Mouse (Mus musculus) heart, embryonic 10.5 days (tissue): Measurements from ENCODE around the gene Lrrc8a. TPM values are rescaled to one million over a fixed set of nuclear protein-coding genes. Genes with fewer than 3 reads are reported as not detected.

Experiments used
- DNase-seq: peaks from one replicate; pipeline ENCODE4 v3.0.0-alpha.2; 2017; ENCODE audit warnings: low spot score
- H3K27ac ChIP-seq: fragments of 300-500 bp; sonication (generic); 2 replicates; pipeline ENCODE4 v1.5.1; 2016; ENCODE audit warnings: mild to moderate bottlenecking
- H3K27me3 ChIP-seq: fragments of 300-500 bp; sonication (generic); 2 replicates; pipeline ENCODE4 v1.6.1; 2016; ENCODE audit warnings: mild to moderate bottlenecking; ENCODE audit not compliant: poor library complexity, insufficient read depth, severe bottlenecking
- H3K36me3 ChIP-seq: fragments of 300-500 bp; sonication (generic); 2 replicates; pipeline ENCODE4 v1.6.1; 2016; ENCODE audit warnings: mild to moderate bottlenecking, moderate library complexity
- H3K4me1 ChIP-seq: fragments of 300-500 bp; sonication (generic); 2 replicates; pipeline ENCODE4 v1.6.1; 2016; ENCODE audit warnings: mild to moderate bottlenecking
- H3K4me3 ChIP-seq: fragments of 300-500 bp; sonication (generic); 2 replicates; pipeline ENCODE4 v1.5.1; 2016; ENCODE audit warnings: mild to moderate bottlenecking, moderate library complexity
- H3K9me3 ChIP-seq: fragments of 300-500 bp; sonication (generic); 2 replicates; pipeline ENCODE4 v1.6.1; 2016; ENCODE audit warnings: mild to moderate bottlenecking, moderate library complexity
- WGBS: fragments of 180-500 bp; shearing (Covaris S2); methylation state at CpG from one replicate; pipeline ENCODE4 v1.1.7; 2016; 5-methylcytosine and 5-hydroxymethylcytosine counted together
- polyA plus RNA-seq: library from polyadenylated mRNA; unstranded; fragments of >200 nt; fragmentation: Nextera tagmentation; extraction: Ambion mirVana; gene quantifications from 2 replicates; pipeline ENCODE4 v1.2.1, GENCODE M21; 2016

Lrrc8a gene
- polyA plus RNA-seq, 1 experiment from 2014 or later: 20.2 TPM

DNA sequence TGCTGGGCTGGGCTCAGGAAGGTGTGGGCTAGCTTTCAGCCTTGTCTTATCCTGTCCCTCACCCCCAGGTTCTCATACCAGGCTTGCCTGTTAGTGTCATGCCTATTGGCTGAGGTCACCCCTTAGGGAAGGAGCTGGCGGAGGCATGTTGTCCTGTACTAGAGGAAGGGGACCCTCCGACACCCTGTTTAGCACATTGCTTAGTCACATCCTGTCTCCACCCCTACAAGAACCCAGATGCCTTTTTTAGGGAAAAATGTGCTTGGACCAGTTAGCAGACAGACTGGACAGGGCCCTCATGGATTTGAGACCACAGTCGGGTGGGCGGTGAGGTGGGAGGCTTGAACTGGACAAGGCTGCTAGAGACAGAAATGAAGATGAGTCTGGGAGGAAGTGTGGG is 21.1 kb downstream of the Lrrc8a start:
- Histone ChIP-seq H3K4me3 (0 out of 2 replicates have a peak overlapping the region, but pooled peaks have one; percentile 3), H3K9me3 (no peaks in the 10 kb centered on the region), H3K36me3 (peaks cover 90% of the 10 kb centered on the region), H3K27me3 (no peaks in the 10 kb centered on the region), H3K4me1 (peaks cover 32% of the 10 kb centered on the region), H3K27ac (peak overlapping the region; percentile 42; the same call in 1 of the 2 replicates)
- no peak for DNase-seq
- WGBS: 57% methylated on average over 4 of the region's 4 CpGs

DNA sequence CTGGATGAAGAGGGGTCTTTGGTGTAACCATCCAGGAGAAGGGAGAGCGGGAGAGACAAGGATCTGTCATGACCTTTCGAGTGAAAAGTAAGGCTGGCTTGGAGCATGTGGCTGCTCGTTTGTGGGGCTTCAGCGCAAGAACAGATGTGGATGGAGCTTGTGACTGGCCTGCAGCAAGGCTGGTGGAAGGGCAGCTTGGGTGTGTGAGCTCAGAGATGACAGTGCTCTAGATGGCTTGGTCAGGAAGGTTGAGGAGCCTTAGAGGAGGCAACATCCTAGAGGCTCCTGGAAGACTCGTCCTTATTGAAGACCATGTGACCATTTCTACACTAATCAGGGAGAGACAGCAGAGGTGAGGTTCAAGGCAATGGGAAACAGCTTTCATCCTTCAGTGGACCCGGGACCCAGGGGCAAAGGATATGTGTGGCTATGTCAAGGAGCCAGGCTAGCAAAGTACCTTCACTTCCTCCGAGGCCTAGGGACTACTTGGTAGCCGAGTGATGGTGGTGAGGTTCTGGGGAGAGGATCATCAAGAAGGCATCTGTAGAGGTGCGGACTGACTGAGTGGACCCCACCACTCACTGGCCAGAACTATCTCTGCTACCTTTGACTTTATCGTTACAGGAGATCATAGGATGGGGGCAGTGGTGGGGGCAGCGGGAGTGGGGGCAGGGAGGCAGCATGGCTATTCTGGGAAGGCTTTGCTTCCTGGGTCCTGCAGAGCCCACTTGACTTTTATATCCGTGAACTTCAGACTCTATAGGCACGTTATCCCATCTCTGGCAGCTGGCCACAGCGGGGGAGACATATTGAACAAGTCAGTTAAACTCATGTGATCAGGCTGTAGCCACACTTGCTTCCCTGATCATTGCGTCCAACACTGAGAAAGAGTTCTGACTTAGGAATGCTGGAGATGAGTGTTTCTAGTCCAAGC is 21.9 kb downstream of the Lrrc8a start:
- no peak for DNase-seq
- Histone ChIP-seq H3K36me3 (peaks cover 96% of the 10 kb centered on the region), H3K9me3 (no peaks in the 10 kb centered on the region), H3K4me1 (peaks cover 31% of the 10 kb centered on the region), H3K27me3 (no peaks in the 10 kb centered on the region), H3K27ac (peak overlapping the region; percentile 42), H3K4me3 (no peak overlapping the region)
- 78% methylated on average over 15 of the region's 15 CpGs for WGBS

DNA sequence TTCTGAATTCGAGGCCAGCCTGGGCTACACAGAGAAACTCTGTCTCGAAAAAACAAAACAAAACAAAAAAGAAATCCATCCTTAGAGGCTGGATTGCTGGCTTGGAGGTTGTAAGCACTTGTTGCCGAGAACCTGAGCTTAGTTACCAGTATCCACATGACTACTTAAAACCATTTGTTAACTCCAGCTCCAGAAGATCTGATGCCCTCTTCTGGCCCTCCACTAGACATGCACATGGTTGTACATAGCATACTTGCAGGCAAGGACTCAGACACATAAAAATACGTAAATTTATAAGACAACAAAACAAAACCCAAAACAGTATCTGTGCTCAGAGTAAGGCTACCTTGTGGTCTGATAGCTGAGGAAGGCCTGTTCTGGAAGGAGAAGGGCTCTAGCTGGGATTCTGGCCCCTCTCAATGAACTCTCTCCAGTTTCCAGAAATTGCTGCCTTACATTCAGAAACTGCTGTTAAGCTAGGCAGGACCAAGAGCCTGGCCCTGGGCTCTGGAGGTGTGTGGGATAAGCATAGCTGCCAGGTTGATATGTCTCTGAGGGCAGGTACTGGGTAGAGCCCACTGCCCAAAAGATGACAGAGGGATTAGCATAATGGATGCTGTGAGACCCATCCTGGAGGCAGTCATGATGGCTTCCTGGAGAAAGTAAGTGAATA is 23.7 kb downstream of the Lrrc8a start:
- peaks cover 49% of the 10 kb centered on the region for H3K4me1 ChIP-seq
- H3K27ac ChIP-seq: no peak overlapping the region
- 82% methylated on average over 4 of the region's 4 CpGs for WGBS
- no peaks in the 10 kb centered on the region for H3K9me3 ChIP-seq
- H3K4me3 ChIP-seq: no peak overlapping the region
- no peaks in the 10 kb centered on the region for H3K27me3 ChIP-seq
- peaks cover 85% of the 10 kb centered on the region for H3K36me3 ChIP-seq
- DNase-seq: no peak

DNA sequence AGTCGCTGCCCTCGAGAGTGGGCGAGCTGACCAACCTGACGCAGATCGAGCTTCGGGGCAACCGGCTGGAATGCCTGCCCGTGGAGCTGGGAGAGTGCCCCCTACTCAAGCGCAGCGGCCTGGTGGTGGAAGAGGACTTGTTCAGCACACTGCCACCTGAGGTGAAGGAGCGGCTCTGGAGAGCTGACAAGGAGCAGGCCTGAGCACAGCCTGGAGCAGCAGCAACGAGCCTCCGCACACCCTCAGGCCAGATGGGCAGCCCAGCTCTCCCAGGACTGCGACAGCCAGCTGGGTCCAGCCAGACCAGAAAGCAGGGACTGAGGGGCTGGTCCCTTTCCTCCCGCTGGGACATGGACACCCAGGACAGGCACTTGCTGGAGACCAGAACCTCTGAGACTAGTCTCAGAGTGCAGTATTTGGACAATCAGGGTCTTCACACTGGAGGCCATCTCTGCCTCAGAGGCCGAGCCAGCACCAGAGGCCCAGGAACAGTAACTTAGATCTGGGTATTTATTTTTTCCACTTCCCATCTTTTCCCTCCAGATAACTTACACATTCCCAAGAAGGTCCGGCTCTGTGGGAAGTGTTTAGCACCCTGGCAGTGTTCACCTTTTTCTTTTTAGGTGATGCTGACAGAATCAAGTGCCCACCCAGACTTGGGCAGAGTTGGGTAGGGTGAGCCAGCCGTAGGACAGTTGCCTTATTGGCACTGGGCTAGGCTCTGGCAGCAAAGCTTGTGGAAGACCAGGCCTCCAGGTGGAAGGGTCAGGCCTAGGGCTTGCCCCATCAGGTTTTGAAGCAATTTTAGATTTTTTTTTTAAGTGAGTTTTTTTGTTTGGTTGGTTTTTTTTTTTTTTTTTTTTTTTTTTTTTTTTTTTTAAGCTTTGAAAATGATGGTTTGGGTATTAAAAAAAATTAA is 24.7 kb downstream of the Lrrc8a start:
- Histone ChIP-seq H3K27me3 (no peaks in the 10 kb centered on the region), H3K9me3 (no peaks in the 10 kb centered on the region), H3K27ac (peak overlapping the region; percentile 24; the same call in 1 of the 2 replicates), H3K36me3 (peaks cover 75% of the 10 kb centered on the region), H3K4me3 (no peak overlapping the region), H3K4me1 (peaks cover 58% of the 10 kb centered on the region)
- no peak for DNase-seq
- WGBS: 89% methylated on average over 18 of the region's 18 CpGs

DNA sequence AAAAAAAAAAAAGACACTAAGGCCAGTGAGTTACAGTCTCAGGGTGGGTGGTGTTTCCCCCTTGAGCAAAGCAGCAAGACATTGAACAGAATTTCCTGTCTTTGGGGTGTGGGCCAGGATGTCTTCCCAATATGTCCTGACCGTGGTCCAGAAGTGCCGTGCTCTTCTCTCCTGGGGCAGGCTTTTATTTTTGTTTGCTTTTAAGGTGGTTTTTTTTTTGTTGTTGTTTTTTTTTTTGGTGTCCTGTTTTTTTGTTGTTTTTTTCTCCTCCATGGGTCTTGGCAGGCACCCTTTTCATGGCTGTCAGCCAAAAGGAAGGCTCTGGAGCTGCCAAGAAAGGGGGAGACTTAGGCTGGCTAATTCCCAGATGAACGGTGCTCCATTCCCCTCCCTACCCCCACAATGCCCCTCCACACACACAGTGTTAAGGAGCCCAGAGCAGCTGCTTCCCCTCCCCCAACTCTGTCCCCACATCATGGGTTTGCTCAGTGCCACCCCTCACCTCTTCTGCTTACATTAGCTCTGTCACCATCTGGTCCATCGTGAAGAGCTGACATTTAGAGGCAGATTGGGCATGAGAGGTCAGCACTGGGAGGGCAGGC is 25.4 kb downstream of the Lrrc8a start:
- Histone ChIP-seq H3K27me3 (no peaks in the 10 kb centered on the region), H3K36me3 (peaks cover 67% of the 10 kb centered on the region), H3K4me3 (no peak overlapping the region), H3K27ac (no peak overlapping the region), H3K9me3 (no peaks in the 10 kb centered on the region), H3K4me1 (peaks cover 53% of the 10 kb centered on the region)
- no peak for DNase-seq
- 57% methylated on average over 4 of the region's 4 CpGs for WGBS

DNA sequence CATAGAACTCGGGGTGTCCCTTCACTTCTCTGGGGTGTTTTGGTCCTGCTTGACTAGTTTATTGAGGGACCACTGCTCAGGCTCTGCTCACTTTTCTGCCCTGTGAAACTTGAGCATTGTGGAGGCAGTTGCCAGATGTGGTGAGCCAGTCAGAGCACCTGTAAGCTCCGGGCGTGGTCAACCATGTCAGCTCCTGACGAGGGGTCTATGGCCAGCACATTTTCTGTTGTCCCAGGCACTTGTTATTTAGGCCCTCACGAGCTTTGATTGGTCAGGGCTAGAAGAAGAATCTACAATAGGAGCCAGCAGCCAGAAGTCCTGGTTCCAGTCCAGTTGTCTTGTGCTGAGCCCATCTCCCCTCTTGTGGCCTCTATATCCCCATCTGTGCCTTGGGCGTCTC is 26.3 kb downstream of the Lrrc8a start:
- H3K27ac ChIP-seq: 0 out of 2 replicates have a peak overlapping the region, but pooled peaks have one; percentile 10
- H3K4me1 ChIP-seq: peaks cover 48% of the 10 kb centered on the region
- peaks cover 58% of the 10 kb centered on the region for H3K36me3 ChIP-seq
- no peaks in the 10 kb centered on the region for H3K9me3 ChIP-seq
- no peak overlapping the region for H3K4me3 ChIP-seq
- WGBS: 87% methylated on average over 6 of the region's 6 CpGs
- H3K27me3 ChIP-seq: no peaks in the 10 kb centered on the region
- DNase-seq: no peak

DNA sequence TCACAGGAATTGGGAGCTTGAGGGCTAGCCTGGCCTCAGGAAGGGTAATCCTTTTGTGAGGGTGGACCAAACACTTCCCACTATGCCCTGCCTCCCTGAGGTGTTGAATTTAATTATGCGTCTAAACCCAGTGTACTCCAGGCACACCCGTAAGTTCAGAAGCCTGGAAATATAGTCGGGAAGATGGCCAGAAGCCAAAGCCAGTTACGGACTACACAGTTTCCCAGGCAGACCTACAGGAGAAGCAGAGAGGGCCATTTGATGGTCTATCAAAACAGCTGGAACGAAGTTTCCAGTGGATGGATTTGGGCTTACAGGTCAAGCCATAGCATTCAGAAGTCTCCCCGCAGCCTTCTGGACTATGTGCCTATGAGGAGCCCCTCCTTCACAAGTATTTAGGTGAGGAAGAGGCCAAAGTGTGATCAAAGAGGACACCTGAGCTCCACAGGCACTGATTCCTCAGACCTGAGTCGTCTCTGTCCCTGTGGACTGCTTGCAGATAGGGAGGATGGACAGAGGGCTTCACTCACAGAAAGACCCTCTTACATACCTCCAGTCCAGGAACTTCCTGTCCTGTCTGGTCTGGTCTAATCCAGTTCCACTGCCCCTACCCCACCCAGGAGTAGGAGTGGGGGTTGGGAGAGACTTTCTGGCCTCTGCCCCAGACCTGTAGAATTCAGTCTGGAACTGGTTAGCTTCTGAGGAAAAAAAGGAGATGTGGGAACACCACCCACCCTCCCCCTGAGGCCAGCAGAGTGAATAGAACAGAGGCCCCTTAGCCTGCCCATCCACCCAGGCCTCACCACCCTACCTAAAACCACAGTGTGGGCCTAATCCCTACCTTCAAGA is 27.4 kb downstream of the Lrrc8a start:
- peaks cover 43% of the 10 kb centered on the region for H3K4me1 ChIP-seq
- 73% methylated on average over 7 of the region's 7 CpGs for WGBS
- H3K4me3 ChIP-seq: no peak overlapping the region
- DNase-seq: no peak
- no peaks in the 10 kb centered on the region for H3K9me3 ChIP-seq
- H3K27me3 ChIP-seq: no peaks in the 10 kb centered on the region
- H3K27ac ChIP-seq: peak overlapping the region; percentile 85
- H3K36me3 ChIP-seq: peaks cover 48% of the 10 kb centered on the region

DNA sequence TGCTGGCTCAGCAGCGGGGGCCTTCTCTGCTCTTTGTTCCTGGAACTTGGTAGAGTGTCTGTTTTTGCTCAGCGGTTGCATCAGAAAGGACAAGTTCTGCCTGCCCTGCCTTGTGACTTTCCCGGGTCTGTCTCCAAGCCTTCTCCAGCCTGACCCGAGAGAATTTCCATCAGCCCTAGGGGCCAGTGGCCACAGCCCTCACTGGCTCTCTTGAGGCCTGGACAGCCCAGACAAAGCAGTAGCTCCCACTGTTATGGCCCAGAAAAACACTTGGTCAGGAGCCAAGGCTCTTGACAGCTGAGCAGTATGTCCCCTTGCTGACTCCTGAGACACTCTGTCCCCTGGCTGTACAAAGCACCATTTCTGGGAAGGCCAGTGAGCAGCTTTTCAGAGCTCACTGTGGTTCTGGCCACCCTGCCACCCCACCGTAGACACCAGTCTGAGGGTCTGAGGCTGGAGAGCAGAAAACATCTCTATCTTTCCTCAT is 28.3 kb downstream of the Lrrc8a start, which contains the start of gene Phyhd1:
Gene Phyhd1, plus strand, starts transcription at position 437 of the 487 bp plus-strand sequence.
- H3K9me3 ChIP-seq: no peaks in the 10 kb centered on the region
- H3K27me3 ChIP-seq: no peaks in the 10 kb centered on the region
- peak within 1 kb of the TSS; percentile 85 for H3K27ac ChIP-seq
- peak within 1 kb of the TSS; percentile 29 for H3K4me3 ChIP-seq
- no peak for DNase-seq
- WGBS: 23% methylated on average over 5 of the region's 5 CpGs
- peaks cover 38% of the 10 kb centered on the region for H3K36me3 ChIP-seq
- H3K4me1 ChIP-seq: peaks cover 46% of the 10 kb centered on the region

DNA sequence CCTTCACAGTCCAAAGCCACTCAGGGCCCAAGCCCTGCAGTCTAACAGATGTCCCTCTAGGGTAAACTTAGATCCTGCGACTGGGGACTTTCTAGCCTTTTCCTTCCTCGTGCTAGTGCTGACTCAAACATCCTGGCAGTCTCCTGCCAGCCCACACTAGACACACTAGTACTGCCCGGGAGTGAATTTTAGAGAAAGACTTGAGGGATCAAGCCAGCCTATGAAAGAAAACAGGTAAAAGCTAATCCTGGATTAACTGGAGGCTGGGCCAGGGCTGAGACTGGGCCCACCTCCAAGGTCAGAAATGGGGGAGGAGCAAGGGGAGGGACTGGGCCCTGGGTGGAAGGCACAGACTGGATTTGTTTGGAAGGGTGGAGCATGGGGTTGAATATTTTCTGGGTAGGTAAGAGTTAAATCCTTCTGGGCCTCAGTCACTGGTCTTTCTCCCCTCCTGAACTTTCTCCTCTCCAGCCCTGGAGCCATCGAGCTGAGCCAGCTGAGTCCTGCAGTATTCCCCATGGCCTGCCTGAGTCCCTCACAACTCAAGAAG is 29.0 kb downstream of the Lrrc8a start:
- H3K9me3 ChIP-seq: no peaks in the 10 kb centered on the region
- no peak for DNase-seq
- peaks cover 46% of the 10 kb centered on the region for H3K4me1 ChIP-seq
- peaks cover 32% of the 10 kb centered on the region for H3K36me3 ChIP-seq
- peak overlapping the region; percentile 85 for H3K27ac ChIP-seq
- WGBS: 18% methylated on average over 4 of the region's 4 CpGs
- H3K4me3 ChIP-seq: peak overlapping the region; percentile 29
- H3K27me3 ChIP-seq: no peaks in the 10 kb centered on the region

DNA sequence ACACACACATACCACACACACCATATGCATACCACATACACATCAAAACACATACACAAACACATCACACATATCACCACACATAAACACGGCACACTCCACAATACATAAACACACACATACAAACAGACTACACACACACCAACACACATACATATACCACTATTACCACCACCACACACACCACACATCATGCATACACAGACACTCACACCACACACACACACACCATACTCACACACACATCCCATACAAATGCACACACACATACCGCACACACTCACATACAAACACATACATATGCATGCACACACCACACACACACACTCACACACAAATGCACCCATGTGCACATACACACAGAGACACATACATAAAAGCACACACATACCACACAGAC is 30.0 kb downstream of the Lrrc8a start:
- WGBS: 93% methylated on average over 2 of the region's 2 CpGs
- no peaks in the 10 kb centered on the region for H3K9me3 ChIP-seq
- H3K4me3 ChIP-seq: no peak overlapping the region
- no peak overlapping the region for H3K27ac ChIP-seq
- peaks cover 46% of the 10 kb centered on the region for H3K4me1 ChIP-seq
- DNase-seq: no peak
- no peaks in the 10 kb centered on the region for H3K27me3 ChIP-seq
- peaks cover 22% of the 10 kb centered on the region for H3K36me3 ChIP-seq

DNA sequence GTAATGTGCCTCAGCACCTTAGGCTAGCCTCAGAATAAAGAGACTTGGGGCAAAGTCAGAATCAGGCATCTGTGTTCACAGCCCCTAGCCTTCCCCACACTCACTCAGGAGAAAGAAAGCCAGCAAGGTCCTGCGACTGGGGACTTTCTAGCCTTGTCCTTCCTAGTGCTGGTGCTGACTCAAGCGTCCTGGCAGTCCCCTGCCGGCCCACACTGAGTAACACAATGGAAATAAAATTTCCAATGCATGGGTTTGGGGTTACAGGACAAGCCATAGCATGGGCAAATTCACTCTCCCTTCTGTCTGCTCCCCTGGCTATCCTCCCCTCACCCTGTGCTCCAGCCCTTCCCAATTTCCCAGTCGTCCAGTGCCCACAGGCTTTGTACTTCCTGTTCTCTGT is 30.9 kb downstream of the Lrrc8a start:
- 46% methylated on average over 4 of the region's 4 CpGs for WGBS
- no peak overlapping the region for H3K4me3 ChIP-seq
- H3K27me3 ChIP-seq: no peaks in the 10 kb centered on the region
- H3K27ac ChIP-seq: peak overlapping the region; percentile 52
- DNase-seq: no peak
- H3K9me3 ChIP-seq: no peaks in the 10 kb centered on the region
- peaks cover 18% of the 10 kb centered on the region for H3K36me3 ChIP-seq
- H3K4me1 ChIP-seq: peaks cover 42% of the 10 kb centered on the region
